Mouse (Mus musculus) c-Kit-positive CD71-positive TER-119-positive erythroid progenitor cells, embryonic 14.5 days (primary cell): Measurements from ENCODE around the gene Slc6a13.

Experiments
- DNase-seq: peaks from one replicate; pipeline ENCODE4 v3.0.0-alpha.2; 2013; ENCODE audit warnings: low spot score

Gene Slc6a13

GRCm38 (mm10) chr6:121299954-121300353 lies at the start of gene Slc6a13:
Slc6a13 (plus strand) TSS chr6:121300227.
- no peak for DNase-seq

GRCm38 (mm10) chr6:121250406-121250805 lies 49.6 kb upstream of the Slc6a13 start:
- no peak for DNase-seq

GRCm38 (mm10) chr6:121251256-121251655 lies 48.8 kb upstream of the Slc6a13 start:
- DNase-seq: no peak

GRCm38 (mm10) chr6:121260548-121260947 lies 39.5 kb upstream of the Slc6a13 start:
- DNase-seq: peak; percentile 61

GRCm38 (mm10) chr6:121261233-121261632 lies 38.8 kb upstream of the Slc6a13 start:
- DNase-seq: no peak

- no peak for DNase-seq
These were observed 38.0 kb upstream of the Slc6a13 start for GRCm38 (mm10) chr6:121262004-121262403.

GRCm38 (mm10) chr6:121262496-121262895 lies 37.5 kb upstream of the Slc6a13 start:
- DNase-seq: no peak

- no peak for DNase-seq
These were observed 29.9 kb upstream of the Slc6a13 start for GRCm38 (mm10) chr6:121270156-121270555.

GRCm38 (mm10) chr6:121271707-121272074 lies 28.3 kb upstream of the Slc6a13 start:
- no peak for DNase-seq

GRCm38 (mm10) chr6:121272075-121272800 lies 27.8 kb upstream of the Slc6a13 start:
- DNase-seq: peak; percentile 71

GRCm38 (mm10) chr6:121274356-121274755 lies 25.7 kb upstream of the Slc6a13 start:
- peak; percentile 44 for DNase-seq

GRCm38 (mm10) chr6:121284132-121284531 lies 15.9 kb upstream of the Slc6a13 start:
- DNase-seq: no peak

- no peak for DNase-seq
These were observed 710 bp upstream of the Slc6a13 start for GRCm38 (mm10) chr6:121299317-121299716.

GRCm38 (mm10) chr6:121300504-121300903 lies 477 bp downstream of the Slc6a13 start:
- DNase-seq: no peak

GRCm38 (mm10) chr6:121303466-121304220 lies 3.6 kb downstream of the Slc6a13 start:
- no peak for DNase-seq

GRCm38 (mm10) chr6:121304630-121305029 lies 4.6 kb downstream of the Slc6a13 start:
- DNase-seq: no peak

GRCm38 (mm10) chr6:121305571-121305970 lies 5.5 kb downstream of the Slc6a13 start:
- no peak for DNase-seq

GRCm38 (mm10) chr6:121310984-121311383 lies 11.0 kb downstream of the Slc6a13 start:
- no peak for DNase-seq

GRCm38 (mm10) chr6:121319099-121319498 lies 19.1 kb downstream of the Slc6a13 start:
- no peak for DNase-seq

GRCm38 (mm10) chr6:121322381-121323110 lies 22.5 kb downstream of the Slc6a13 start:
- no peak for DNase-seq

GRCm38 (mm10) chr6:121325298-121325697 lies 25.3 kb downstream of the Slc6a13 start:
- no peak for DNase-seq

GRCm38 (mm10) chr6:121325740-121326139 lies 25.7 kb downstream of the Slc6a13 start:
- no peak for DNase-seq
